Mouse (Mus musculus) heart, embryonic 14.5 days (tissue): ENCODE results near the gene Arid5b. TPM values are rescaled to one million over a fixed set of nuclear protein-coding genes. Genes with fewer than 3 reads are reported as not detected.

ENCODE experiments used
- ATAC-seq: fragments of 200-750 bp; cut with Nextera tagmentation; 2 replicates; pipeline ENCODE4 v1.8.0; 2017; ENCODE audit warnings: low read depth, moderate TSS enrichment; ENCODE audit not compliant: insufficient number of reproducible peaks, insufficient read depth, low FRiP score
- H3K27ac ChIP-seq, 2 experiments: fragments of 200-500 bp in 1 of 2; fragments of 300-500 bp in 1 of 2; sonication (generic) in 1 of 2; replicated peaks in 1 of 2; 2 replicates each; pipeline ENCODE4 v1.5.1; 2012 to 2014; ENCODE audit warnings: low read depth in 2 of 2, low read length in 2 of 2, control low read depth in 1 of 2, mild to moderate bottlenecking in 1 of 2, mixed read lengths in 1 of 2; ENCODE audit not compliant: control insufficient read depth in 1 of 2, insufficient read depth in 1 of 2
- H3K27me3 ChIP-seq: fragments of 300-500 bp; sonication (generic); 2 replicates; pipeline ENCODE4 v1.6.1; 2014; ENCODE audit warnings: mild to moderate bottlenecking, low read length, control low read depth; ENCODE audit not compliant: control insufficient read depth, insufficient read depth
- H3K36me3 ChIP-seq: fragments of 300-500 bp; sonication (generic); 2 replicates; pipeline ENCODE4 v1.6.1; 2014; ENCODE audit warnings: mild to moderate bottlenecking, control low read depth, low read length, mixed read lengths; ENCODE audit not compliant: control insufficient read depth, insufficient read depth
- H3K4me1 ChIP-seq, 2 experiments: fragments of 200-500 bp in 1 of 2; fragments of 300-500 bp in 1 of 2; sonication (generic) in 1 of 2; 2 replicates each; pipeline ENCODE4 v1.6.1; 2012 to 2014; ENCODE audit warnings: low read length in 2 of 2, control low read depth in 1 of 2, mixed read lengths in 1 of 2; ENCODE audit not compliant: control insufficient read depth in 2 of 2, insufficient read depth in 2 of 2
- H3K4me2 ChIP-seq: fragments of 300-500 bp; sonication (generic); 2 replicates; pipeline ENCODE4 v1.6.1; 2014; ENCODE audit warnings: mild to moderate bottlenecking, low read length
- H3K4me3 ChIP-seq, 2 experiments: fragments of 200-500 bp in 1 of 2; fragments of 300-500 bp in 1 of 2; sonication (generic) in 1 of 2; 2 replicates each; pipeline ENCODE4 v1.5.1; 2012 to 2014; ENCODE audit warnings: low read length in 2 of 2, mild to moderate bottlenecking in 2 of 2, control low read depth in 1 of 2, low read depth in 1 of 2, moderate library complexity in 1 of 2; ENCODE audit not compliant: control insufficient read depth in 1 of 2, insufficient read depth in 1 of 2
- H3K9ac ChIP-seq: fragments of 300-500 bp; sonication (generic); 2 replicates; pipeline ENCODE4 v1.6.1; 2014; ENCODE audit warnings: mild to moderate bottlenecking, low read length
- H3K9me3 ChIP-seq: fragments of 300-500 bp; sonication (generic); 2 replicates; pipeline ENCODE4 v1.6.1; 2016; ENCODE audit warnings: low read length, control low read depth; ENCODE audit not compliant: control insufficient read depth
- WGBS: fragments of 180-500 bp; shearing (Covaris S2); extraction: QIAGEN DNeasy Blood & Tissue Kit; methylation state at CpG from one replicate; pipeline ENCODE4 v1.1.7; 2014; 5-methylcytosine and 5-hydroxymethylcytosine counted together
- polyA plus RNA-seq: library from polyadenylated mRNA; unstranded; fragments of >200 nt; fragmentation: Nextera tagmentation; extraction: Ambion mirVana; gene quantifications from 2 replicates; pipeline ENCODE4 v1.2.1, GENCODE M21; 2014

Gene Arid5b
- polyA plus RNA-seq, 1 experiment from 2014 or later = 23.0 TPM

DNA sequence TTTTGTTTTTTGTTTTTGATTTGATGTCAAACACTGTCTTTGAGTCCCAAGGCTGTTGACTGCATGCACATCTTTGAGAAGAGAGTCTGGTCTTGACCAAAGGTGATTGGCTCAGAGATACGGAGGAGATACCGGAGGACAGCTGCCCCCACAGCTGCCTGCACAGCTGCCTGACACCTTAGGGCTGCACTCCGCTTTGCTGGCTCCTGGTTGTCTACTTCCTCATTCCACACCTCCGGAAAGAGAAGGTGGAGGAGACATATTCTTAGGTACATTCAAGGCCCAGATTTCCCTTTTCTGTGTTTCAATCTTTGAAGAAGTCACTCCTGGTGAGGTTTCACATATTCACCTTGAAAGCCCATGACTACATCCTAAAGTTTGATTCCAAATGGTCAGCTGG, 25.9 kb downstream of the Arid5b start:
- no peak for ATAC-seq
- Histone ChIP-seq H3K9ac (no peak overlapping the region), H3K4me1 (peaks cover 5 to 23% of the 10 kb centered on the region in 2 experiments; a peak in 3 of 4 replicates), H3K27me3 (no peaks in the 10 kb centered on the region), H3K36me3 (peaks cover 4% of the 10 kb centered on the region; the same call in 1 of the 2 replicates), H3K27ac (no peak overlapping the region), H3K4me3 (no peak overlapping the region), H3K4me2 (no peak overlapping the region), H3K9me3 (no peaks in the 10 kb centered on the region)
- WGBS = 77% methylated on average over 4 of the region's 4 CpGs

DNA sequence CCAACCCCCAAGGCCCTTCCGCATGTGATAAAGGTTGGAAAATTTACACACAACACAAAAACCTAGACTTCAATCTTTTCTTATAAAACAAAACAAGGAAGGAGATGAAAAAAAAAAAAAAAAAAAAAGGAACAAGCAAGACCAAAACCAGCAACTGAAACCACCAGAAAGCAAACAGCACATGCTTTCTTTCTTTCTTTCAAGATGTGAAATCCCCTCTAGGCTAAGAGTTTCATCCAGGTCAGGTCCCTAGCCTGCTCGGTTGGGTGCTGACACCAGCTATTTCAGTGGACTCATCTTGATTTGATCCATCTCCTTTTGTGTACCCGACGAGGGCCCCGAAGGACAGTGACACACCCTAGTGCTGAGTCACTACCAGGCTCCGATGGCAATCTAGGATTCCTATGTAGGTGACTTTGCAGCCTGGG, 29.2 kb downstream of the Arid5b start:
- Histone ChIP-seq H3K27me3 (no peaks in the 10 kb centered on the region), H3K36me3 (peaks cover 4% of the 10 kb centered on the region; the same call in 1 of the 2 replicates), H3K9ac (no peak overlapping the region), H3K4me3 (no peak overlapping the region), H3K4me1 (peaks cover 2 to 23% of the 10 kb centered on the region in 2 experiments; a peak in 3 of 4 replicates), H3K27ac (peak overlapping the region; percentile 49 to 60), H3K9me3 (no peaks in the 10 kb centered on the region), H3K4me2 (no peak overlapping the region)
- no peak for ATAC-seq
- 53% methylated on average over 6 of the region's 6 CpGs for WGBS

DNA sequence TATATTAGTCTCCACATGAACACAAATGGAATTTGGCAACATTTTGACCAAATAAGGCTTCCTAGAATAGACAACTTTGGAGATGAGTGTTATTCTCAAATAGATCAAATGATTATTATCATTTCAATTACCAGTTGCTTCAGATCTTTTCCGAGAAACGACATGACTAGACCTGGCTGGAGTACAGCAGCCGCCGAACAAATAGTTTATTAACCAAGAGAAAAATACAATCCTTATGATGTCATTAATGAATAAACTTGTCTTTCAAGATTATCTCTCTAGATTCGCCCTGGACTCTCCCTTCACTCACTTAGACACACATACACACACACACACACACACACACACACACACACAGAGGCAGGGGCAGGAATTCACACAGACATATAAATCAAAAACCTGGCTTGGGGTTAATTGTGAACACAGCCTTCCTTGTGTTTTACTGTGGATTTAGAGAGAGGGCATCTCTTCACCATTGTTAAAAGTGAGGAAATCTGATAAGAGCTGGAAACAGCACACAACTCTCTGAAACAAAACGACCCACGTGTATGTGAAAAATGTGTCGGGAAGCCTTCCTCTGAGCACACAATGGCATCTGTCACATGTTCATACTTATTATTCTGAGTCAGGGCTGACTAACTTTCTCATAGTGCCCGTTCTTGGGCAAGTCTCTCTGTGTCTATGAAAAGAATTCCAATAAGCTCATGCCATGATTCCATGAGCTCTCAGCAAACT, 30.1 kb downstream of the Arid5b start:
- H3K36me3 ChIP-seq = peaks cover 4% of the 10 kb centered on the region; the same call in 1 of the 2 replicates
- no peaks in the 10 kb centered on the region for H3K9me3 ChIP-seq
- peaks cover 2 to 18% of the 10 kb centered on the region in 2 experiments; a peak in 3 of 4 replicates for H3K4me1 ChIP-seq
- H3K27me3 ChIP-seq = no peaks in the 10 kb centered on the region
- no peak overlapping the region for H3K4me3 ChIP-seq
- H3K4me2 ChIP-seq = no peak overlapping the region
- H3K27ac ChIP-seq = peak overlapping the region; percentile 25 to 45; a peak in 2 of 4 replicates
- no peak for ATAC-seq
- no peak overlapping the region for H3K9ac ChIP-seq
- WGBS = 58% methylated on average over 9 of the region's 9 CpGs

DNA sequence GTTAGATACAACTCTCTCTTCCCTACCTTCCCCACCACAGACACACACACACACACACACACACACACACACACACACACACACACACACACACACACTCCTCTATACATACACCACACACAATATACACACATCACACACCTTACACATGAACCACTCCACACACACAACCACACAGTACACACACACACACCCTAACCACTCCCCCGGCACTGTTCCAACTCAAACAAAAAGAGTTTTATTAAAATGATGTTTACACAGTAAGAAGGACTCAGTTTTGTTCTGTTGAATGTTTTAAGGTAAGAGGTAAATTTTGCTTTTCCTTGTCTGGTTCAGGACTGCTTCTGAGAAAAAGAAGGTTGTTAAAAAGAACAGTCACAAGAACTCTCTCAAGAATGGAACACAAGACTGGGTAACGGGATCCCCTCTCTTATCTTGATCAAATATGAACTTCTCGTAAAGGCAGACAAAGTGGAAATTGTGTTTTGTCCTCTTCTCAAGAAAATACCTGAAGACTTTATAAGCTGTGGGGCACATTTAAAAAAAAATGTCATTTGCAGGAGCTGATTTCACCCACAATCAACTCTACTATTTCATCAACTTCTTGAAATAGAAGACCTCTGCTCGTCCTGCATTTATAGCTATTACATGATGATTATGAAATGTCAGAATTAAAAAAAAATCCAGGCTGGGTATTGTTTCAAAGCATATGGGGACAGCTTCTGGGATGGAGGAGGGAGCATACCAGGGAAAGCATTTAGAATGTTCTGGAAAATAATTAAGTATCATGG, 30.9 kb downstream of the Arid5b start:
- ATAC-seq = no peak
- Histone ChIP-seq H3K27ac (no peak overlapping the region), H3K36me3 (peaks cover 8% of the 10 kb centered on the region), H3K4me1 (peaks cover 2 to 18% of the 10 kb centered on the region in 2 experiments; a peak in 3 of 4 replicates), H3K9ac (no peak overlapping the region), H3K9me3 (no peaks in the 10 kb centered on the region), H3K4me3 (no peak overlapping the region), H3K27me3 (no peaks in the 10 kb centered on the region), H3K4me2 (no peak overlapping the region)
- 78% methylated on average over 4 of the region's 4 CpGs for WGBS

DNA sequence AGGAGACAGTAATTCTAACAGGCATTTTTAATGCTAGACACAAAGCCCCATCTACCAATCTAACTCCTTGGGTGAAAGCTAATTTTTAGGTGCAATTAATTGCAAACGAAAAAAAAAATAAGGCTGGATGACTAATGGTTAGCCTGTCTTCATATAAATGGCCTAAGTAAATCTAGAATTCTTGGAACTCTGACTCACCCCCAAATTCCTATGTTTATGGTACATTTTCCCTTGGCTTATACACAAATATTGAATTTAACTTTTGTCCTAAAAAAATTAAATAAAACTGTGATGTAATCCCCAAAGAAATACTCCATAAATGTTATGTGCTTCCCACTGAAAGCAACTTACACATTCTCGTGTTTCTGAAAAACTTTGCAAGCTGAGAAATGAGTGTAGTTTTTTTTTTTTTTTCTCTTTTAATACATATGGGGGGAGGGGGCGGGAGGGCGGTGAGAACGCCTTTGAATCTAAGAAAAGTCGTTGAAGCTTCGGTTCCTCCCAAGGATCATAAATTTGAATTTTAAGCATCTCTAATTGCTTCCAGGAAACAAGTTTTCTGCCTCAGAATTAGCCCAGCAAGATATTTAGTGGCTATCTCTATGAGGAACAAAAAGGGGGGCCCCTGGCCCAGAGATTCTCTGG, 31.8 kb downstream of the Arid5b start:
- Histone ChIP-seq H3K4me2 (no peak overlapping the region), H3K4me3 (no peak overlapping the region), H3K9me3 (no peaks in the 10 kb centered on the region), H3K4me1 (peaks cover 2 to 18% of the 10 kb centered on the region in 2 experiments; a peak in 3 of 4 replicates), H3K27ac (no peak overlapping the region), H3K9ac (no peak overlapping the region), H3K27me3 (no peaks in the 10 kb centered on the region), H3K36me3 (peaks cover 14% of the 10 kb centered on the region)
- ATAC-seq = no peak
- WGBS = 80% methylated on average over 7 of the region's 7 CpGs

DNA sequence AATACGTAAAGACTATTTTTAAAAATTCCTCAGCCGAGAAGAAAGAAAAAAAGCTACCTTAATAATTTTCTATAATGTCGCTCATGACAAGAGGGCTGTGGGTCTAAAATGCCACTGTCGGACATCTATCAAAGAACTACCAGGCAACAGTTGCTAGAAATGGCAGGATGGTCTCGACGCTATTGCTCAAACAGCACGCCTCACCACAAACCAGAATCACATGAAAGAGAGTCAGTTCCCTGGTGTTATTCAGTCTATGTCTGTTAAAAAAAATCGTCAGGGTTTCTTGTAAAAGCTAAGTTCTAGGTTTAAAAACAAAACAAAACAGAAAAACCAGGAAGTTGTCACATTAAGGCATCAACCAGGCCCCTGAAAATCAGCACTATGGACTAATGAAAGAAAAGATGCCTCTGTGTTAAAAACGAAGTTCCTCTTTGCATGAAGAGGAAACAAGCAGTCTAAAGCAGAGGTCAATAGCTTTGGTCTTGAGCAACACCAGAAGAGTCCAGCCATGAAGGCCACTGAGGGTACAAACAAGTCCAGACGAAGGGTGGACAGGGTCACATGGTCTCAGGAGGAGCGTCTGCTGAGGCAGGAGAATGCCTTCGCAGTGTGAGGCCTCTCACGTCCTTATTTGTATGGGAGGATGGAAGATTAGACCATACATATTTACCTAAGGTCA, 37.6 kb downstream of the Arid5b start:
- Histone ChIP-seq H3K36me3 (peaks cover 26% of the 10 kb centered on the region), H3K4me3 (no peak overlapping the region), H3K4me1 (no peaks in the 10 kb centered on the region), H3K9ac (no peak overlapping the region), H3K4me2 (no peak overlapping the region), H3K27ac (no peak overlapping the region), H3K9me3 (no peaks in the 10 kb centered on the region), H3K27me3 (no peaks in the 10 kb centered on the region)
- ATAC-seq = no peak
- 79% methylated on average over 13 of the region's 13 CpGs for WGBS
